Mouse (Mus musculus) hindbrain, postnatal 0 days (tissue): ENCODE results near the gene Ndrg4. TPM values are rescaled to one million over a fixed set of nuclear protein-coding genes. Genes with fewer than 3 reads are reported as not detected.
"Not testable (repeated sequence)": the region's sequence is repeated elsewhere in the genome, so short reads cannot be mapped to it uniquely, and the experiment has no call there.

Experiments
- ATAC-seq: fragments of 200-750 bp; cut with Nextera tagmentation; 2 replicates; pipeline ENCODE4 v1.8.0; 2017; ENCODE audit warnings: mild to moderate bottlenecking, moderate TSS enrichment, moderate library complexity
- DNase-seq: peaks from one replicate; pipeline ENCODE4 v3.0.0-alpha.2; 2015; ENCODE audit warnings: low spot score
- H3K27ac ChIP-seq: fragments of 300-500 bp; sonication (generic); 2 replicates; pipeline ENCODE4 v1.5.1; 2014; ENCODE audit warnings: mild to moderate bottlenecking
- H3K27me3 ChIP-seq: fragments of 300-500 bp; sonication (generic); 2 replicates; pipeline ENCODE4 v1.6.1; 2014; ENCODE audit warnings: low read length, mixed read lengths; ENCODE audit not compliant: insufficient read depth
- H3K36me3 ChIP-seq: fragments of 300-500 bp; sonication (generic); 2 replicates; pipeline ENCODE4 v1.6.1; 2014; ENCODE audit warnings: low read length, mixed read lengths; ENCODE audit not compliant: insufficient read depth
- H3K4me1 ChIP-seq: fragments of 300-500 bp; sonication (generic); 2 replicates; pipeline ENCODE4 v1.6.1; 2014; ENCODE audit warnings: antibody characterized with exemption, low read length, mixed read lengths; ENCODE audit not compliant: insufficient read depth
- H3K4me2 ChIP-seq: fragments of 300-500 bp; sonication (generic); 2 replicates; pipeline ENCODE4 v1.6.1; 2014; ENCODE audit warnings: low read depth, mild to moderate bottlenecking, low read length, moderate library complexity, mixed read lengths
- H3K4me3 ChIP-seq: fragments of 300-500 bp; sonication (generic); 2 replicates; pipeline ENCODE4 v1.5.1; 2014; ENCODE audit warnings: low read length
- H3K9ac ChIP-seq: fragments of 300-500 bp; sonication (generic); replicated peaks from 2 replicates; pipeline ENCODE4 v1.6.1; 2014; ENCODE audit warnings: mild to moderate bottlenecking, low read length, moderate library complexity, mixed read lengths
- H3K9me3 ChIP-seq: fragments of 300-500 bp; sonication (generic); 2 replicates; pipeline ENCODE4 v1.6.1; 2016; ENCODE audit warnings: low read length, mixed read lengths
- CTCF ChIP-seq: IDR thresholded peaks from 2 replicates; pipeline ENCODE4 v1.5.1; 2016; ENCODE audit warnings: antibody characterized with exemption, control low read depth, low read depth
- WGBS: fragments of 180-500 bp; shearing (Covaris S2); extraction: QIAGEN DNeasy Blood & Tissue Kit; methylation state at CpG from one replicate; pipeline ENCODE4 v1.1.7; 2014; 5-methylcytosine and 5-hydroxymethylcytosine counted together
- polyA plus RNA-seq: library from polyadenylated mRNA; unstranded; fragments of >200 nt; fragmentation: Nextera tagmentation; extraction: Ambion mirVana; gene quantifications from 2 replicates; pipeline ENCODE4 v1.2.1, GENCODE M21; 2015
- total RNA-seq: library from RNA; depleted of rRNA; stranded (reverse); fragments of >200 nt; gene quantifications from 2 replicates; pipeline ENCODE4 v1.2.3, GENCODE M21; 2014

The Ndrg4 gene
- total and polyA plus RNA-seq, 2 experiments from 2014 or later, result 722 to 1,043 TPM

GRCm38 (mm10) chr8:95663599-95663949 lies 13.2 kb upstream of the Ndrg4 start:
- no peaks in the 10 kb centered on the region for H3K27me3 ChIP-seq
- WGBS, result 71% methylated on average over 4 of the region's 4 CpGs

GRCm38 (mm10) chr8:95665813-95666452 lies 10.8 kb upstream of the Ndrg4 start:
- 95% methylated on average over 11 of the region's 11 CpGs for WGBS
- H3K4me1 ChIP-seq, H3K4me2 ChIP-seq, ATAC-seq, H3K36me3 ChIP-seq, H3K4me3 ChIP-seq, H3K27me3 ChIP-seq, DNase-seq, H3K27ac ChIP-seq, H3K9ac ChIP-seq, H3K9me3 ChIP-seq: not testable (repeated sequence)

More at GRCm38 (mm10) chr8:95663599-95663949, 13.2 kb upstream of the Ndrg4 start:
- Histone ChIP-seq H3K27ac (no peak overlapping the region), H3K9ac (no peak overlapping the region), H3K4me2 (no peak overlapping the region), H3K36me3 (no peaks in the 10 kb centered on the region), H3K4me1 (no peaks in the 10 kb centered on the region), H3K9me3 (no peaks in the 10 kb centered on the region), H3K4me3 (no peak overlapping the region)
- DNase-seq, result no peak
- TF ChIP-seq CTCF, result no peak
- no peak for ATAC-seq

- Histone ChIP-seq H3K9ac (no peak overlapping the region), H3K27me3 (no peaks in the 10 kb centered on the region), H3K27ac (no peak overlapping the region), H3K36me3 (no peaks in the 10 kb centered on the region), H3K4me2 (no peak overlapping the region), H3K4me1 (no peaks in the 10 kb centered on the region), H3K9me3 (no peaks in the 10 kb centered on the region), H3K4me3 (no peak overlapping the region)
- WGBS, result 60% methylated on average over 8 of the region's 8 CpGs
- TF ChIP-seq CTCF, result no peak
- no peak for DNase-seq
- 0 out of 2 replicates have a peak, but pooled peaks have one; percentile 21 for ATAC-seq
These were observed 8.4 kb upstream of the Ndrg4 start for GRCm38 (mm10) chr8:95668163-95668958.

- no peak for DNase-seq
- 87% methylated on average over 2 of the region's 2 CpGs for WGBS
- Histone ChIP-seq H3K36me3 (no peaks in the 10 kb centered on the region), H3K4me2 (no peak overlapping the region), H3K27ac (no peak overlapping the region), H3K9me3 (no peaks in the 10 kb centered on the region), H3K27me3 (no peaks in the 10 kb centered on the region), H3K9ac (no peak overlapping the region), H3K4me1 (no peaks in the 10 kb centered on the region), H3K4me3 (no peak overlapping the region)
- TF ChIP-seq CTCF, result no peak
- no peak for ATAC-seq
These were observed 6.8 kb upstream of the Ndrg4 start for GRCm38 (mm10) chr8:95669967-95670366.

- DNase-seq (no peak), ATAC-seq (no peak)
- no peak for TF ChIP-seq CTCF
- Histone ChIP-seq H3K4me2 (no peak overlapping the region), H3K27ac (no peak overlapping the region), H3K9ac (no peak overlapping the region), H3K4me3 (no peak overlapping the region), H3K27me3 (no peaks in the 10 kb centered on the region), H3K36me3 (no peaks in the 10 kb centered on the region), H3K9me3 (no peaks in the 10 kb centered on the region), H3K4me1 (no peaks in the 10 kb centered on the region)
- WGBS, result 84% methylated on average over 6 of the region's 6 CpGs
These were observed 4.9 kb upstream of the Ndrg4 start for GRCm38 (mm10) chr8:95671861-95672260.

GRCm38 (mm10) chr8:95672811-95673210 lies 4.0 kb upstream of the Ndrg4 start:
- Histone ChIP-seq H3K9ac (no peak overlapping the region), H3K27me3 (no peaks in the 10 kb centered on the region), H3K4me1 (no peaks in the 10 kb centered on the region), H3K36me3 (no peaks in the 10 kb centered on the region), H3K9me3 (no peaks in the 10 kb centered on the region), H3K4me3 (no peak overlapping the region), H3K27ac (no peak overlapping the region), H3K4me2 (no peak overlapping the region)
- no peak for TF ChIP-seq CTCF
- no peak for DNase-seq
- no peak for ATAC-seq
- 77% methylated on average over 5 of the region's 5 CpGs for WGBS

- no peaks in the 10 kb centered on the region for H3K36me3 ChIP-seq
- DNase-seq, result peak; percentile 73
- TF ChIP-seq CTCF, result no peak
- peak overlapping the region; percentile 82 for H3K4me2 ChIP-seq
- no peaks in the 10 kb centered on the region for H3K9me3 ChIP-seq
- H3K4me3 ChIP-seq, result peak overlapping the region; percentile 67
- H3K9ac ChIP-seq, result peak overlapping the region; percentile 77
- H3K4me1 ChIP-seq, result no peaks in the 10 kb centered on the region
- peak; percentile 61 for ATAC-seq
- H3K27ac ChIP-seq, result peak overlapping the region; percentile 74
- no peaks in the 10 kb centered on the region; the same call in 1 of the 2 replicates for H3K27me3 ChIP-seq
- WGBS, result 1% methylated on average over 24 of the region's 48 CpGs
These were observed 827 bp downstream of the Ndrg4 start for GRCm38 (mm10) chr8:95677591-95678023.
